Mouse (Mus musculus) embryonic facial prominence, embryonic 13.5 days (tissue): Measurements from ENCODE around the gene Wnt5b. TPM values are rescaled to one million over a fixed set of nuclear protein-coding genes. Genes with fewer than 3 reads are reported as not detected.

Experiments
- ATAC-seq: fragments of 200-750 bp; cut with Nextera tagmentation; 2 replicates; pipeline ENCODE4 v1.8.0; 2017; ENCODE audit warnings: low read depth; ENCODE audit not compliant: insufficient number of reproducible peaks, insufficient read depth, low FRiP score, low TSS enrichment
- H3K27ac ChIP-seq: fragments of 300-500 bp; sonication (generic); 2 replicates; pipeline ENCODE4 v1.5.1; 2015; ENCODE audit warnings: moderate library complexity, mild to moderate bottlenecking, inconsistent platforms
- H3K27me3 ChIP-seq: fragments of 300-500 bp; sonication (generic); 2 replicates; pipeline ENCODE4 v1.6.1; 2015; ENCODE audit warnings: mild to moderate bottlenecking, inconsistent platforms
- H3K36me3 ChIP-seq: fragments of 300-500 bp; sonication (generic); 2 replicates; pipeline ENCODE4 v1.6.1; 2015; ENCODE audit warnings: mild to moderate bottlenecking, inconsistent platforms
- H3K4me1 ChIP-seq: fragments of 300-500 bp; sonication (generic); 2 replicates; pipeline ENCODE4 v1.6.1; 2015; ENCODE audit warnings: inconsistent platforms
- H3K4me2 ChIP-seq: fragments of 300-500 bp; sonication (generic); 2 replicates; pipeline ENCODE4 v1.6.1; 2015; ENCODE audit warnings: moderate library complexity, mild to moderate bottlenecking, inconsistent platforms
- H3K4me3 ChIP-seq: fragments of 300-500 bp; sonication (generic); 2 replicates; pipeline ENCODE4 v1.5.1; 2015; ENCODE audit warnings: mild to moderate bottlenecking, inconsistent platforms
- H3K9ac ChIP-seq: fragments of 300-500 bp; sonication (generic); 2 replicates; pipeline ENCODE4 v1.6.1; 2015; ENCODE audit warnings: mild to moderate bottlenecking, inconsistent platforms
- H3K9me3 ChIP-seq: fragments of 300-500 bp; sonication (generic); 2 replicates; pipeline ENCODE4 v1.6.1; 2016; ENCODE audit warnings: inconsistent platforms
- WGBS: fragments of 180-500 bp; shearing (Covaris S2); methylation state at CpG from one replicate; pipeline ENCODE4 v1.1.7; 2015; ENCODE audit warnings: mixed read lengths; 5-methylcytosine and 5-hydroxymethylcytosine counted together
- polyA plus RNA-seq: library from polyadenylated mRNA; unstranded; fragments of >200 nt; fragmentation: Nextera tagmentation; extraction: Ambion mirVana; gene quantifications from 2 replicates; pipeline ENCODE4 v1.2.1, GENCODE M21; 2015

Wnt5b gene
- polyA plus RNA-seq, 1 experiment from 2014 or later: 11.1 TPM

DNA sequence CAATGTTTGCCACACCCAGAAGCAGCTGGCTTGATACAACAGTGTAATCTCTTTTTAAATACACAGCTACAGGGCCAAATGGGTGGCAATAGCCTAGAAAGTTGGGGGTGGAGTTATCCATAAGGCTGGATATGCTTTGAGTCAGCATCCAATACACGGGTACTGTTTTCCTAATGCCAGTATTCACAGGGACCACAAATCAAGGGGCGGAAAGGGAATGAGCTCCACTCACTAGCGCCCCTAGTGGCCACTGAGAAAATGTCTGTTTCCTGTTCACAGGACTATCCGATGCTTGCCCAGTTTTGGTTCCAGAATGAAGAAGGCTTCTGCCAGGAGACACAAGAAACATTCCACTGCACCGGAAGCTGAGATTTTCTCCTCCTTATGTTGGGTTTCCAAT is 72.0 kb downstream of the Wnt5b start:
- 31% methylated on average over 5 of the region's 5 CpGs for WGBS
- H3K4me3 ChIP-seq: no peak overlapping the region
- H3K36me3 ChIP-seq: no peaks in the 10 kb centered on the region
- H3K4me2 ChIP-seq: no peak overlapping the region
- no peaks in the 10 kb centered on the region for H3K27me3 ChIP-seq
- no peak overlapping the region for H3K9ac ChIP-seq
- H3K27ac ChIP-seq: no peak overlapping the region
- peaks cover 8% of the 10 kb centered on the region for H3K4me1 ChIP-seq
- H3K9me3 ChIP-seq: no peaks in the 10 kb centered on the region
- no peak for ATAC-seq

DNA sequence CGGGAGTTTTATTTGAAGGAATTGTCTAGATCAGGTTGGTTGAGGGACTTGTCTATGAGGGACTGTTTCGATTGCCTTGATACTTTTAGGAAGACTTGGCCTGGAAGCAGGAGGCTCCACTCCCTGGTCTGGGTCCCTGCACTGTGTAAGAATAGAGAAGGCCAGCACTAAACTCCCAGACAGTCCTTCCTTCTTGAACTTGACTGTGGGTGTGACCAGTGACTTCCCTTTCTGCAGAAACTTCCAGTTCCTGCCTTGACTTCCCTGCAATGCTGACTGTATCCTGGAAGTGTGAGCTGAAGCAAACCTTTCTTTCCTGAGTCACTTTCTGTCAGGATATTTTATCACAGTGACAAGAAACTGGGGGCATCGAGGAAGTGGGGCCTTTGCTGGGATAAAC is 73.4 kb downstream of the Wnt5b start:
- Histone ChIP-seq H3K27ac (no peak overlapping the region), H3K4me2 (no peak overlapping the region), H3K36me3 (no peaks in the 10 kb centered on the region), H3K27me3 (no peaks in the 10 kb centered on the region), H3K4me1 (peaks cover 6% of the 10 kb centered on the region), H3K9me3 (no peaks in the 10 kb centered on the region), H3K9ac (no peak overlapping the region), H3K4me3 (no peak overlapping the region)
- WGBS: 85% methylated on average over 3 of the region's 3 CpGs
- no peak for ATAC-seq

DNA sequence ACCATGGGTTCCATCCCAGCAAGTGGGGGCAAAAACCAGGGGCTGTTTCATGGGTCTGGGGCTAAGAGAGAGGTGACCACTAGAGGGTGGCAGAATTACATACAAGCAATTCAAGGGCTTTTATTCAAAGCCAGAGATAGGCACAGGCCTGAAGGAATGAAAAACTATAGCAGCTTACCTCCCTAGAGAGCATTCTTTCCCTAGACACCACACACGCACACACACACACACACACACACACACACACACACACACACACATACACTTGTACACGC is 76.4 kb downstream of the Wnt5b start:
- no peak overlapping the region for H3K9ac ChIP-seq
- H3K36me3 ChIP-seq: no peaks in the 10 kb centered on the region
- WGBS: 81% methylated on average over 2 of the region's 2 CpGs
- no peak overlapping the region for H3K4me2 ChIP-seq
- no peaks in the 10 kb centered on the region for H3K4me1 ChIP-seq
- H3K9me3 ChIP-seq: no peaks in the 10 kb centered on the region
- no peaks in the 10 kb centered on the region for H3K27me3 ChIP-seq
- ATAC-seq: no peak
- no peak overlapping the region for H3K4me3 ChIP-seq
- no peak overlapping the region for H3K27ac ChIP-seq

DNA sequence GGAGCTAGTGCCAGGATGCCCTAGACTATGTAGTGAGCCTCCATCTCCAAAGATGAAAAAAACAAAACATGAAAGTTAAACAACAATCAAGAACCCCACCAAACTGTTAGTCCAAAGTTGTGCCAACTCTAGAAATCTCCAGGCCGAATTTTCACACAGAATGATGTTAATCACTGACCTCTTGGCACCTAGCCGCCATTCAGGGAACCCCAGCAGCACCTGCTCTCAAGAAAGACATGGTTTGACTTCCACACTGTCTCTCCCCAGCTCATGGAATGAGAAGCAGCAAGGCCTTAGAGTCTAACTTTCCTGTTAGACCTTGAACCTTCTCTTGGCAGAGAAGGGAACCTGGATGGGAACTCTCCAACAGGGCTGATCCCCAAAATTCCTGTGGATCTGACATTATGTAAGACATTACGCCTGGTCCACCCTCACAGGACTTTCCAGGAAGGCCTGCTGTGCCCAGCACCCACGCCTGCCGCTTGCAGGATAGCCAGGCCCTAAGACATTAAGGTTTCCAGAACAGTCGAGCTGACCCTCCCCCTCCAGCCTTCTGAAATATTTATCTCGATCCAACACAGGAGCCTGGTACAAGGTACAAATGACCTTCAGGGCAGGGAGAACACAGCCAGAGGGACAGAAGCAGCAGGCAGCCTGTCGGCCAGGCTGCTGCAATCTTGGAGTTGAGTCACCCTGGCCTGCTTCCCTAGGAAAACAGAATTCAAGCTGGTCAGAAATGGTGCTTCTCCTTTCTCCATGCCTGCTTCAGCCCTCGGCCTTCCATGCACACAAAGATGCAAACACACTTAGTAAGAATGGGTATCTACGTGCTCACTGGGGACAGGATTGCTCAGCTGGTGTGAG is 77.0 kb downstream of the Wnt5b start:
- Histone ChIP-seq H3K27me3 (no peaks in the 10 kb centered on the region), H3K27ac (no peak overlapping the region), H3K9ac (no peak overlapping the region), H3K4me3 (no peak overlapping the region), H3K4me1 (no peaks in the 10 kb centered on the region), H3K4me2 (no peak overlapping the region), H3K36me3 (no peaks in the 10 kb centered on the region), H3K9me3 (no peaks in the 10 kb centered on the region)
- 71% methylated on average over 10 of the region's 10 CpGs for WGBS
- ATAC-seq: no peak

DNA sequence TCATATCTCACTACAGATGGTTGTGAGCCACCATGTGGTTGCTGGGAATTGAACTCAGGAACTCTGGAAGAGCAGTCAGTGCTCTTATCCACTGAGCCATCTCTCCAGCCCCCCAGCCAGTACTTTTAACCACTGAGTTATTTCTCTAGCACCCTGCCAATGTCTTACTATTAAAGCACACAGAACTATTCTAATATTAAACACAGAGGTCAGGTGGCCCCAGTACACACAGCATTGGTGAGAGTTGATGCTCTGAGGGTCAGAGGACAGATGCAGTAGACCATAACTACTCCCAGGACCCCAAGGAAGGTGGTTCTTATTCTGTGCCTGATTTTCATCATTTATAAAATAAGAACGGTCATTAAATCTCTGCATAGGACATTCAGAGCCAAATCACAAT is 78.0 kb downstream of the Wnt5b start:
- no peak for ATAC-seq
- H3K27me3 ChIP-seq: no peaks in the 10 kb centered on the region
- no peak overlapping the region for H3K4me2 ChIP-seq
- H3K4me1 ChIP-seq: no peaks in the 10 kb centered on the region
- H3K9me3 ChIP-seq: no peaks in the 10 kb centered on the region
- 93% methylated on average over 1 of the region's 1 CpGs for WGBS
- H3K4me3 ChIP-seq: no peak overlapping the region
- no peak overlapping the region for H3K9ac ChIP-seq
- H3K27ac ChIP-seq: no peak overlapping the region
- no peaks in the 10 kb centered on the region for H3K36me3 ChIP-seq

DNA sequence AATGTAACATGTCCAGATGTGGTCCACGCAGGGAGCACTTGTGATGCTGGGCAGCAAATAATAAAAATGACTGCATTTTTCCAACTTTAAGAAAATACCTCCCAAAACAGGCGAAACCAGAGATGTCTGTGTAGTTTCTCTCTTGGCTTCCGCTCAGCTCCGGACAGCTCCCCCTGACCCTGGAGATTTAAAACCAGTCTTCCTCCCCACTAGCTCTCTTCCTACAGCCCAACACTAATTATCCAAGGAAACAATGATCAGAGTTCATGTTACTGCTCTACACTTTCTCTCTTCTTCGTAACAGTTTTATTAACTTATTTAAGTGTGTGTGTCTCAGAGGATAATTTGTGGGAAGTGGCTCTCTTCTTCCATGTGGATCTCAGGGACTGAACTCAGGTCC is 83.8 kb downstream of the Wnt5b start:
- no peaks in the 10 kb centered on the region for H3K36me3 ChIP-seq
- H3K4me2 ChIP-seq: no peak overlapping the region
- no peak for ATAC-seq
- H3K4me1 ChIP-seq: peaks cover 8% of the 10 kb centered on the region; the same call in 1 of the 2 replicates
- no peaks in the 10 kb centered on the region for H3K27me3 ChIP-seq
- no peak overlapping the region for H3K27ac ChIP-seq
- H3K9ac ChIP-seq: no peak overlapping the region
- no peaks in the 10 kb centered on the region for H3K9me3 ChIP-seq
- H3K4me3 ChIP-seq: no peak overlapping the region
- 63% methylated on average over 5 of the region's 5 CpGs for WGBS

DNA sequence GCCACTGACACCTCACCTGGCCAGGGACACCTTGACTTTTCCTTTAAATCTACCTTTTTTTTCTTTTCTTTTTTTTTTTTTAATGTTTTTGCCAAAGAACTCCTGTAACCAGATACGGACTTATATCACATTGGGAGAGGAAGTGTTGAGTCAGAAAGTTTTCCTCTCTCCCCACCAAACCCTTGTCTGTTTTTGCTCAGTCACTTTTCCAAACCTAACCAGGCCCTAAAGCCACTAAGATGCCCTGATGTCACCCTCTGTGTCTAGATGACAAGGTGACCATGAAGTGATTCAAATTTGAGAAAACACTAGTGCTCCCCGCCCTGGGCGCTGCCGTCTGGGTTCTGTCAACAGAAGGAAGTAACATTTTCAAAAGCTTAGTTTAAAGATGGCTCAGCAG is 85.1 kb downstream of the Wnt5b start:
- Histone ChIP-seq H3K27ac (no peak overlapping the region), H3K9ac (no peak overlapping the region), H3K36me3 (no peaks in the 10 kb centered on the region), H3K27me3 (no peaks in the 10 kb centered on the region), H3K4me1 (peaks cover 8% of the 10 kb centered on the region; the same call in 1 of the 2 replicates), H3K4me2 (no peak overlapping the region), H3K9me3 (no peaks in the 10 kb centered on the region), H3K4me3 (no peak overlapping the region)
- 70% methylated on average over 4 of the region's 4 CpGs for WGBS
- no peak for ATAC-seq

DNA sequence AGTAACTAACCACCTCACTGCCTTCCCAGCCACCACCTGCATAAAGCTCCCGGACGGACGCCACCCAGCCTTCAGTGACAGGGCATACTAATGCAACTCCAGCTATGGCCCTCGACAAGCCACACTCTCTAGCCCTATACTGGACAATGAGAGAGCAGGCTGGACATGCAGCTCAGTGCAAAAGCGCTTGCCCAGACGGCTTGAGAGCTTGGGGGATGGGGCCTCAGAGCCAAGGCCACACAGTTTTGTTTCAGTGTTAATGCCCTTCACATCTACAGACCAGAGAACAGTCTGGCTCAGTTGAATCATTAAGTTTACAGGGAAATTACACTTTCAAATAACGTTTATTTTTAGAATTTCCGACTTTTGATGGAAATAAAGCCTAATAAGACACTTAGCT is 86.0 kb downstream of the Wnt5b start:
- Histone ChIP-seq H3K9ac (no peak overlapping the region), H3K27ac (no peak overlapping the region), H3K4me1 (peaks cover 8% of the 10 kb centered on the region; the same call in 1 of the 2 replicates), H3K4me3 (no peak overlapping the region), H3K4me2 (no peak overlapping the region), H3K9me3 (no peaks in the 10 kb centered on the region), H3K27me3 (no peaks in the 10 kb centered on the region), H3K36me3 (no peaks in the 10 kb centered on the region)
- 73% methylated on average over 8 of the region's 8 CpGs for WGBS
- no peak for ATAC-seq

DNA sequence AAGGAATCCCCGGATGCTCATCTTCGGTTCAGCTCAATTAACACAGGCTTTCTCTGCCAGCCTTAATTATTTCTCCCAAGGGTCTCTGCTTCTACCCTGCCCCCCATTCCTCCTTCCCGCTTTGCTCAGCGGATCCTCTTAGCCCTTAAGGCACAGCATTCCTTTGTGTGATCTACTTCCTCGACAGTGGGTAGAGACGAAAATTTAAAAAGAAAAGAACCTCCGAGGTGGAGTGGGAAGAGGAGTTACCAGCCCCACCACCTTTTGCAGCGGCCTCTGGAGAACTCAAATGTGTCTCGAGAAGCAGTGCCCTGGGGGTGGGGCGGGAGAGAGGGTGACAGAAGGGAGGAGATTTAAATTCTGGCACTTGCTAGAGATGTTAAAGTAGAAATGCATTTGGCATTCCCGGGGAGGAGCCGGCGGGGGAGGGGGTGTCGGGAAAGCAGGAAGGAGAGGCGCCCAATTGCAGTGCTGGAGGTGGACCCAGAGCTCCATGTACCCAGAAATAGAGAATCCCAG is 92.1 kb downstream of the Wnt5b start:
- under 1% methylated on average over 15 of the region's 15 CpGs for WGBS
- 0 out of 2 replicates have a peak, but pooled peaks have one; percentile 39 for ATAC-seq
- H3K27ac ChIP-seq: peak overlapping the region; percentile 78
- H3K27me3 ChIP-seq: peaks cover 11% of the 10 kb centered on the region
- H3K9ac ChIP-seq: peak overlapping the region; percentile 56
- H3K4me1 ChIP-seq: peaks cover 37% of the 10 kb centered on the region
- H3K4me2 ChIP-seq: peak overlapping the region; percentile 75
- no peaks in the 10 kb centered on the region for H3K36me3 ChIP-seq
- no peaks in the 10 kb centered on the region for H3K9me3 ChIP-seq
- peak overlapping the region; percentile 41 for H3K4me3 ChIP-seq

DNA sequence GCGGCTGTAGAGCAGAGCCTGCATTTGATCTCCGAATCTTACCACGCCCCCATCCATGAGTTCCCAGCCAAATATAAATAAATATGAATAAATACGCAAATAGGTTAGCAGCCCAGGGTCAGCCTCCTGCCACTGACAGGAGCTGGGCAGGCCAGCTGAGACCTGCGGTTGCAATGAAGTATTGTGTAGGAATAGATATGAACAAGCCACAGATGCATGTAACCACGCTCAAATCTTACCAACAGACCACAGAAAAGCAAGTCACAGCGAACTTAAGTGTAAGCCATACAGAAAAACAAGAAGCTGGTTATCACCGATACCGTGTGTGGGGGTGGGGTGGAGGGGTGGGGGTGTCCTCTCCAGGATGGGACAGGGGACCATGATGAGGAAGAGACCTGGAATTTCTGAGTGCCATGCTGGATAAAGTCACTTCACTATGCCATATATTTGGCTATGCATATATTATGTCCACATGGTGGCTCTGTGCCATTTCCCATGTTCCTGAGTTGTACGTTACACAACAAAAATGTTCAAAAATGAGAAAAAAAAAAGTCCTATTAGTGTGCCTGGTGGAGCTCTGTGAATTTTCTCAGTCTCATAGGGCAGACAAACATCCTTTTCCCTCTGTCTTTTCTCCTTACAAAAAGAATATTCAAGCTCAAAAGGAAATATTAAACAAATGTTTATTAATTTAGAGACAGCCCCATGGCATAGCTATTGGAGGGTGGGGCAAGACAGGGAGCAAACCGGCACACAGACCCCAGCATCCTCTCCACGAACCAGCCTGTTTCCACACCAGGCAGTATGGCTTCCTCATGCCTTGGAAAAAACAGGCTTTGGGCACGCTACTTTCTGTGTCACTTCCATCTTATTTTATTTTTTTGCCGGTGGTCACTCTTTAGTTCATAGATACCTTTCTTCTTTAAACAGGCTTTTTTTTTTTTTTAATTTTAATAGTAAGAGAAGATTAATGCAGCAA is 92.9 kb downstream of the Wnt5b start:
- H3K4me3 ChIP-seq: peak overlapping the region; percentile 41
- peak overlapping the region; percentile 56 for H3K9ac ChIP-seq
- ATAC-seq: no peak
- peaks cover 11% of the 10 kb centered on the region for H3K27me3 ChIP-seq
- peak overlapping the region; percentile 75 for H3K4me2 ChIP-seq
- H3K9me3 ChIP-seq: no peaks in the 10 kb centered on the region
- H3K36me3 ChIP-seq: no peaks in the 10 kb centered on the region
- WGBS: 30% methylated on average over 14 of the region's 14 CpGs
- no peak overlapping the region; the same call in 1 of the 2 replicates for H3K27ac ChIP-seq
- H3K4me1 ChIP-seq: peaks cover 37% of the 10 kb centered on the region

DNA sequence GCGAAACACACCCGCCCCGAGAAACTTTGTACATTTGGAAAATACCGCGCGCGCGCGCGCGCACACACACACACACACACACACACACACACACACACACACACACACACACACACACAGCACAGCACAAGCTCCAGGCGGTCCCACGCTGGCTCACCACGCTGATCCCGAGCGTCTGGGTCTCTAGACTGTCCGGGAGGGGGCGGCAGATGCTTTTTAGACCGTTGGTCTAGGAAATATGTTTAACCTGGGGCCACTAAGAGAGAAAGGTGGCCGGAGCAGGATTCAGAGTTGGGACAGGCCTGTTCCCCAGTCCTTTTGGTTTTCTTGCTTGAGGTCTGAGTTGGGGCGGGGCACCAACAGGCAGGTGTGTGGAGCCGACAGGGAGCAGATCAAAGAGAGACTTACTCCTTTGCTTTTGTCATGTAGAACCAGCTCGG is 95.1 kb downstream of the Wnt5b start:
- no peak for ATAC-seq
- WGBS: 3% methylated on average over 21 of the region's 23 CpGs
- H3K27ac ChIP-seq: no peak overlapping the region

More for the DNA sequence above, 95.1 kb downstream of the Wnt5b start:
- Histone ChIP-seq H3K4me3 (peak overlapping the region; percentile 44), H3K36me3 (no peaks in the 10 kb centered on the region), H3K4me2 (peak overlapping the region; percentile 71), H3K9me3 (no peaks in the 10 kb centered on the region), H3K9ac (peak overlapping the region; percentile 65), H3K27me3 (peaks cover 11% of the 10 kb centered on the region), H3K4me1 (peaks cover 37% of the 10 kb centered on the region)
